Mouse (Mus musculus): Measurements from ENCODE around the gene Kdm1b. TPM values are rescaled to one million over a fixed set of nuclear protein-coding genes. Genes with fewer than 3 reads are reported as not detected.

Kdm1b gene
- polyA plus RNA-seq, 1 experiment from 2014 or later, result 23.9 TPM

GRCm38 (mm10) chr13:47122537-47123430, 79.5 kb downstream of the Kdm1b start, which contains the start of gene Rnf144b:
Rnf144b (plus strand) TSS chr13:47122656.
- no peak within 1 kb of the TSS for H3K27ac ChIP-seq
- H3K9ac ChIP-seq, result peak within 1 kb of the TSS; percentile 54
- H3K4me3 ChIP-seq (replicated peaks), result peak within 1 kb of the TSS; percentile 52
- no peak for ATAC-seq (ENCODE audit: low FRiP score)
- H3K4me1 ChIP-seq, result peaks cover 15% of the 10 kb centered on the region
- peak within 1 kb of the TSS; percentile 98 for H3K4me2 ChIP-seq
- 1% methylated on average over 55 of the region's 55 CpGs for WGBS
- no peaks in the 10 kb centered on the region for H3K36me3 ChIP-seq (replicated peaks)
- peaks cover 45% of the 10 kb centered on the region for H3K27me3 ChIP-seq
- no peaks in the 10 kb centered on the region for H3K9me3 ChIP-seq

- 45% methylated on average over 3 of the region's 3 CpGs for WGBS
- H3K36me3 ChIP-seq (replicated peaks), result no peaks in the 10 kb centered on the region
- H3K4me1 ChIP-seq, result peaks cover 15% of the 10 kb centered on the region
- H3K4me2 ChIP-seq, result no peak overlapping the region
- H3K27ac ChIP-seq, result no peak overlapping the region
- H3K9ac ChIP-seq, result no peak overlapping the region
- ATAC-seq (ENCODE audit: low FRiP score), result no peak
- H3K9me3 ChIP-seq, result no peaks in the 10 kb centered on the region
- peaks cover 45% of the 10 kb centered on the region for H3K27me3 ChIP-seq
- no peak overlapping the region for H3K4me3 ChIP-seq (replicated peaks)
Observed at GRCm38 (mm10) chr13:47124449-47124848, 81.2 kb downstream of the Kdm1b start.

GRCm38 (mm10) chr13:47124986-47125385, 81.7 kb downstream of the Kdm1b start:
- Histone ChIP-seq H3K4me2 (no peak overlapping the region), H3K27me3 (peaks cover 41% of the 10 kb centered on the region), H3K9ac (no peak overlapping the region), H3K27ac (no peak overlapping the region), H3K4me1 (peaks cover 15% of the 10 kb centered on the region), H3K9me3 (no peaks in the 10 kb centered on the region), H3K4me3 (replicated peaks) (no peak overlapping the region), H3K36me3 (replicated peaks) (no peaks in the 10 kb centered on the region)
- WGBS, result 89% methylated on average over 6 of the region's 6 CpGs
- no peak for ATAC-seq (ENCODE audit: low FRiP score)

GRCm38 (mm10) chr13:47125595-47125994, 82.3 kb downstream of the Kdm1b start:
- H3K9ac ChIP-seq, result no peak overlapping the region
- peaks cover 15% of the 10 kb centered on the region for H3K4me1 ChIP-seq
- no peaks in the 10 kb centered on the region for H3K9me3 ChIP-seq
- H3K27ac ChIP-seq, result no peak overlapping the region
- ATAC-seq (ENCODE audit: low FRiP score), result no peak
- no peaks in the 10 kb centered on the region for H3K36me3 ChIP-seq (replicated peaks)
- no peak overlapping the region for H3K4me3 ChIP-seq (replicated peaks)
- WGBS, result 85% methylated on average over 5 of the region's 5 CpGs
- H3K4me2 ChIP-seq, result no peak overlapping the region
- peaks cover 37% of the 10 kb centered on the region for H3K27me3 ChIP-seq

- no peak overlapping the region for H3K9ac ChIP-seq
- no peak for ATAC-seq (ENCODE audit: low FRiP score)
- H3K27ac ChIP-seq, result no peak overlapping the region
- H3K4me1 ChIP-seq, result no peaks in the 10 kb centered on the region
- no peaks in the 10 kb centered on the region for H3K9me3 ChIP-seq
- H3K4me3 ChIP-seq (replicated peaks), result no peak overlapping the region
- H3K27me3 ChIP-seq, result peaks cover 4% of the 10 kb centered on the region
- 62% methylated on average over 4 of the region's 4 CpGs for WGBS
- H3K36me3 ChIP-seq (replicated peaks), result no peaks in the 10 kb centered on the region
- no peak overlapping the region for H3K4me2 ChIP-seq
Observed at GRCm38 (mm10) chr13:47129090-47129489, 85.8 kb downstream of the Kdm1b start.

- Histone ChIP-seq H3K27me3 (no peaks in the 10 kb centered on the region), H3K4me3 (replicated peaks) (no peak overlapping the region), H3K4me1 (no peaks in the 10 kb centered on the region), H3K9me3 (no peaks in the 10 kb centered on the region), H3K27ac (no peak overlapping the region), H3K9ac (no peak overlapping the region), H3K4me2 (no peak overlapping the region), H3K36me3 (replicated peaks) (no peaks in the 10 kb centered on the region)
- ATAC-seq (ENCODE audit: low FRiP score), result no peak
- WGBS, result 95% methylated on average over 8 of the region's 8 CpGs
Observed at GRCm38 (mm10) chr13:47133058-47133457, 89.8 kb downstream of the Kdm1b start.

GRCm38 (mm10) chr13:47134836-47135235, 91.5 kb downstream of the Kdm1b start:
- H3K4me2 ChIP-seq, result no peak overlapping the region
- 0 out of 2 replicates have a peak, but pooled peaks cover 4% of the 10 kb centered on the region for H3K9me3 ChIP-seq
- ATAC-seq (ENCODE audit: low FRiP score), result no peak
- H3K36me3 ChIP-seq (replicated peaks), result no peaks in the 10 kb centered on the region
- WGBS, result 93% methylated on average over 7 of the region's 7 CpGs
- H3K4me3 ChIP-seq (replicated peaks), result no peak overlapping the region
- no peak overlapping the region for H3K27ac ChIP-seq
- no peak overlapping the region for H3K9ac ChIP-seq
- no peaks in the 10 kb centered on the region for H3K4me1 ChIP-seq
- no peaks in the 10 kb centered on the region for H3K27me3 ChIP-seq

Other genes with a start within 250 kb of the Kdm1b start
- 13.0 and 18.5 TPM in 2 replicates for gene Kif13a, start 113.6 kb upstream of the Kdm1b start, polyA plus RNA-seq (2016; fragmentation: Nextera tagmentation; extraction: Ambion mirVana)
- 7.1 and 7.2 TPM in 2 replicates for gene Nhlrc1, start 28.6 kb upstream of the Kdm1b start, polyA plus RNA-seq (2016; fragmentation: Nextera tagmentation; extraction: Ambion mirVana)
- gene Tpmt, start 1.2 kb downstream of the Kdm1b start, polyA plus RNA-seq (2016; fragmentation: Nextera tagmentation; extraction: Ambion mirVana), result 32.4 and 32.9 TPM in 2 replicates
- 419 and 427 TPM in 2 replicates for gene Dek, start 62.7 kb downstream of the Kdm1b start, polyA plus RNA-seq (2016; fragmentation: Nextera tagmentation; extraction: Ambion mirVana)
- 0.24 and 0.56 TPM in 2 replicates for gene Rnf144b, start 79.2 kb downstream of the Kdm1b start, polyA plus RNA-seq (2016; fragmentation: Nextera tagmentation; extraction: Ambion mirVana)